Mouse (Mus musculus) left cerebral cortex, postnatal 10 days (tissue): ENCODE results near the gene Agt. TPM values are rescaled to one million over a fixed set of nuclear protein-coding genes. Genes with fewer than 3 reads are reported as not detected.

Experiments used
- DNase-seq, 2 experiments: peaks; one replicate each; pipeline ENCODE4 v3.0.0; 2021 to 2022; ENCODE audit warnings: low spot score in 2 of 2, mixed read lengths in 1 of 2; ENCODE audit errors: extremely low spot score in 1 of 2
- intact Hi-C: fragments of 180-260 bp; cut with DNase I; formaldehyde crosslinking; loops from one replicate; pipeline ENCODE4 v1.15.1; 2025
- total RNA-seq, 2 experiments: library from RNA; stranded (reverse); gene quantifications; 2 replicates each; pipeline ENCODE4 v1.2.3; 2021

Gene Agt
- 10 to 100 TPM; 10.4 to 20.5 TPM for total RNA-seq

- no peak for DNase-seq
- intact Hi-C loops = no loop called here
These were observed at the start of gene Agt for GRCm38 (mm10) chr8:124569593-124569992. Gene Agt, minus strand, starts transcription at chr8:124569706.

GRCm38 (mm10) chr8:124618252-124618651, 48.7 kb upstream of the Agt start:
- DNase-seq = no peak
- intact Hi-C loops = loop anchor here (5.0 kb wide), 1 partner anchor 44 kb away; the partner anchor contains the start of gene 2310022B05Rik

DNA sequence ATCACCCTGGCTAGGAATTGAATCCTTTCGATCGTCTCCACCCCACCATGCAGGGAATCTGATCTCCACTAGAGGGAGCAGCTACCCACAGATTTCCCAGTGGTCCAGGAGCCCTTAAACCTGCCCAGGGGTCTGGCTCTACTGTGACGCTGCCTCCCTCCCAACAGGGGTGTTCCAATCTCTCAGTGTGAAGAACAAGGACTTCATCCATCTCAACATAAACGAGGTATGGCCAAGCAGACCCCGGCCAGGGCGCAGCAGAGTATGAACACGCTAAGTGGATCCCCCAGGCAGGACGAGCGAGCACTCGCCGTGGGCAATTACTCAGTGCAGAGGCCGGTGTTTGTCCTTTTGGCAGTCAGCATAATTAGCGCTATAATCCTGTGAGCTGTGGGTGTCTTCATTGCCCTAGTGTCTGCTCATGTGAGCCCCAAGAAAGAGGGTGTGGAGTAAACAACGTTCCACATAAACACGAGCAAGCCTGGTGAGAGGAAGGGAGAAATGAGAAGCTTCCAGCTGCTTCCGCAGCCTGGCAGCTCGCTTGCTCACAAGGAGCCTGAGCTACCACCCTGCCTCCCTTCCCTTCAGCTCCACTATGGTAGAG, 47.9 kb upstream of the Agt start:
- intact Hi-C loops = loop anchor here (1.0 to 5.0 kb wide), 2 partner anchors 45 to 60 kb away; partner anchors contain the start of gene 2310022B05Rik
- DNase-seq = peak; percentile 79 to 88

DNA sequence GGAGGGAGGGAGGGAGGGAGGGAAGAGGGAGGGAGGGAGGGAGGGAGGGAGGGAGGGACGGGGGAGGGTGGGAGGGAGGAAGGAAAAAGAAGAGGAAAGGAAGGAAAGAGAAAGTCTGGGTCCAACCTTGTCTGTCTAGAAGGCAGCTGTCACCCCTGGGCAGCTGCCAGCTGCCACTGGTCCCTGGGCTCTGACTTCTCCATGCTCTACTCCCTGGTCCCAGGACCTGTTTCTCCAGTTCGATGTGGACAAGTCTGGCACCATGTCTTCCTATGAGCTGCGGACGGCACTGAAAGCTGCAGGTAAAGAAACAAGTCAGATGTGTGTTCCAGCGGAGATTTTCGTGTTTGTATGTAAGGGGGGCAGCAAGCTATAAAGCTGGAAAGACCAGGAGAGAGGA, 44.8 kb upstream of the Agt start:
- intact Hi-C loops = no loop called here
- DNase-seq = peak in 1 of 2 experiments; percentile 17

DNA sequence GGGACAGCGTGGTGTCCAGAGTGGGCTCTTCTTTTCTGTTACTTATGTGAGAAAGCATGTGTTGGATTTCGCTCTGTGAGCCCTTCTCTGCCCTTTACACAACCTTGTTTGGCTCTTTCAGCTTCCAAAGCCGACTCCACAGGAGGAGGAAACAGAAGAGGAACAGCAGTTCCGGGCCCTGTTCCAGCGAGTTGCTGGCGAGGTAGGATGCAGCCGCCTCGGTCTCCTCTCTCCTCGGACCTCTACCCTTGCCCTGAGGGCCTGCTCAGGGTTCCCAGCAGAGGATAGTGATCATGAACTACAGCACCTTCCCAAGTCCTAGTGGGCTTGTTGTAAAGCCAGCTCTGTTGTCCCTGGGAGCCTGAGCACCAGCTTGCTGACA, 39.5 kb upstream of the Agt start:
- peak in 1 of 2 experiments; percentile 69 for DNase-seq
- intact Hi-C loops = no loop called here

DNA sequence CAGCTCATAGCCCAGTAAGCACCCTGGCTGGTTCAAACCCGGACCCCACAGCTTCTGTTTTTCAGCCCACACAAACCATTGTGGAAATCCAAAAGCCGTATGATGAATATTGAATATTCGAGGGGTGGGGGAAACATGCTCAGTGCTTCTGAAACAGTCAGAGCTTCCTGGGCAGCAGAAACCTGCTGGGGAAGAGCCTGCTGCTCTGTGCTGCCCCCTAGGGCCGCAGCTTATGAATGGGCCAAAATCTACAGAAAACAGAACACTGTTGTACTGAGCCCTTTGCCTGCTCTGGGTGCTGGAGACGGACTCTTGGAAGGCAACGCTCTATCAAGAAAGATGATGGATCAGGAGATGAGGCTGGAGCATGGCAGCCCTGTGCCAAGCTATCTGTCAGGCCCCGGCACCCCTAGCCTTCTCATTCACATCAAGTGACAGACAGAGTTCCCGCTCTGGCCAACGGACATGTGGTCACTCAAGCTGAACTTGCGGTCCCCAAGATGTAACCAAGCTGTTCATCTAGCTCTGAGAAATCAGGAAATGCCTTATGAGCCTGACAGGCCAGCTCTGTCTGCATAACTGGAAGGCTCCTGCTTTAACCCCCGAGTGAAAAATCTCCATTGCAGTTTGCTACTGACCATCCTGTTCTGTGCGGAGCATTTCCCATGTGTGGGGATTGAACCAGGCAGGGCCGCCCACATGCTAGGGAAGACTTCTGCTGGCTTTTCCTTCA, 38.9 kb upstream of the Agt start:
- intact Hi-C loops = no loop called here
- peak in 1 of 2 experiments; percentile 47 for DNase-seq

GRCm38 (mm10) chr8:124604066-124604465, 34.6 kb upstream of the Agt start:
- intact Hi-C loops = no loop called here

GRCm38 (mm10) chr8:124589393-124589792, 19.9 kb upstream of the Agt start:
- DNase-seq = peak in 1 of 2 experiments; percentile 5
- intact Hi-C loops = no loop called here

More at GRCm38 (mm10) chr8:124604066-124604465, 34.6 kb upstream of the Agt start:
- peak in 1 of 2 experiments; percentile 27 for DNase-seq

DNA sequence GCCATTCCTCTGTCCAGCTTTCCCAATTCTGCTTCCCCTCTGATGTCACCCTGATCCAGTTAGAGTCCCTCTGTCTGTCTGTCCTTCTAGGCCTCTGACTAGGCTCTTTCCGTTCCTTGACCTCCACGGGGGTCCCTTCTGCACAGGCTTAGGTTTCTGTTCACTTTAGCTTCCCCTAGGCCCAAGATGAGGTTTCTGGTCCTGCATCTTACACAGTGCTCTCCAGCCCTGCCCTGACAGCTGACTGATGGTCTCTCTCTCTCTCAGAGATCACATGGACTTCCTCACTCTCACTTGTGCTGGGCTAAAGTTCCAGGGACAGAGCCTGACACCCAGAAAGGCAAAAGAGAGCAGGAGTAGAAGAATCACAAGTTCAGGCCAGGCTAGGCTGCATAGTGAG, 17.1 kb upstream of the Agt start:
- peak in 1 of 2 experiments; percentile 2 for DNase-seq
- intact Hi-C loops = no loop called here

- peak in 1 of 2 experiments; percentile 30 for DNase-seq
- intact Hi-C loops = no loop called here
These were observed 16.4 kb upstream of the Agt start for GRCm38 (mm10) chr8:124585718-124586425.

GRCm38 (mm10) chr8:124576751-124577150, 7.2 kb upstream of the Agt start:
- DNase-seq = peak in 1 of 2 experiments; percentile 12
- intact Hi-C loops = no loop called here

- peak in 1 of 2 experiments; percentile 18 for DNase-seq
- intact Hi-C loops = no loop called here
These were observed 6.3 kb upstream of the Agt start, which contains the start of gene Capn9 for GRCm38 (mm10) chr8:124575811-124576210. Gene Capn9, plus strand, starts transcription at chr8:124576111.

DNA sequence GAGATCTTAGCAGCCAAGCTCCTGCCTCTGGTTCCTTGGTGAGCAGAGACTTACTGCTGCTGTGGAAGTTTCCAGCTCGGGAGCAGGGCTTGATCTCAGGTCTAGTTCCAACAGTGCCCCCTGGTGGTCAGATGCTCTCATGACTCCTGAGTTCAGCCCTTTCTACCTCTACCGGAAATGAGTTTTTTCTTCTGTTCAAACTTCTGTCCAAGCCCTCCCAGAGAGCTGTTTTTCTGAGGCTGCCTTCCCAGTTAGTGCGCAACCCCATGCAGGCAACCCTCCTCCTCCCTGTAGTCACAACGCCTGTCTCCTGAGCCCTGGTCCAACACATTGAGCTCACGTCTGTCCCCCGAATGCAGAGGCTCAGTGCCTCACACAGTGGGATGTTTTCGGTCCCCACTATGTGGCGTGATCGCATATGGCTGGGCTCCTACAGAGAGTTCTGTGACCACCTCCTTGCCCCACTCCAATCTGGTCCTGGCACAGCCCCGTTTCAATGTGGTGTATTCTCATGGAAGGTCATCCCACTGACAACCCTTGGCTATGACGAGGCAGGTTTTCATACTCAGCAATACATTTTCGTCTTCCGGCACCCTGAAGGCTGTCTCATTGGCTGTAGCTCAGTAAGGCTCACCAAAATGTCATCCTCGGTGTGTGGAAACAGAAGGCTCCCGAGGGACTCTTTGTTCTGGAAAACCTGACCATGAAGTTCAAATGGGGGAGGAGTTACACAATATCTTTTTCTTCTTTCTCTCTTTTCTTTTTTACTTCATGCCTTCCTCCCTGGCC, 4.2 kb upstream of the Agt start:
- intact Hi-C loops = no loop called here
- DNase-seq = peak; percentile 85 to 91

DNA sequence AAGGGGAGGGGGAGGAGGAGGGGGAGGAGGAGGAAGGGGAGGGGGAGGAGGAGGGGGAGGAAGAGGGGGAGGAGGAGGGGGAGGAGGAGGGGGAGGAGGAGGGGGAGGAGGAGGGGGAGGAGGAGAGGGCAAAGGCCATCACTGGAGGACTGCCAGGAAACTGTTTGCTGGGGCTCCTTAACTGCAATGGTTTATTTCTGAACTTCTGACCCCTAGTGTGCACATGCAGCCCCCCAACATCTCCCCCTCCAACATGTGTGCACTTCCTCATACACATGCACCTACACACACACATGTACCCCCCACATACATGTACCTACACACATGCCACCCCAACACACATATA, 2.9 kb upstream of the Agt start:
- DNase-seq = no peak
- intact Hi-C loops = no loop called here

DNA sequence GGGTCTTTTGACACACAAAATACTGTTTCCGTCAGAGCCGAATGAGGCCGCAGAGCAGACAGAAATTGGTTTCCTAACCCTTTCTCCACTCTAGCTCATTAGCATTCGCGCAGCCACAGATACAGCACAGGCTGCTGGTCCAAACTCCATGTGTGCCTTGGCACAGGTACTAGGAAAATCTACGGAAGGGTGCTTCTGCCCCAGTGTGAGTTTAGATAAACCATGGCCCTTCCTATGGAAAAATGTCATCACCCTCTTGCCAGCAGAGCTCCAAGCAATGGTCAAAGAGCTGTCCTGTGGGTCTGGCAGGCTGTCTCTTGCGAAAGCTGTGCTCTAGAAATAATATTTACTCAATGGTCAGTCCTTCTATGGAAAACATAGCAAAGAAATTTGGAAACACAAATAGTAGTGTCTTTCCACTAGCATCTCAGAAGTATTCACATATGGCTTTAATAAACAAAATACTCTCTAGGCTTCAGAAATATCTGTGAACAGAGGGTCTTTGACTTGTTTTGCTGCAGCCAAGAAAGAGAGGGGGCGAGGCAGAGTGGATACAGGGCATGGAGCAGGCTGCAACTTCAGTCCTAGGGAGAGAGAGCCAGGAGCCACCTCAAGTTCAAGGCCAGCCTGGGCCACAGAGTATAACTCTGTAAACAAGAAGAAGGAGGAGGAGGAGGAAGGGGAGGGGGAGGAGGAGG, 2.4 kb upstream of the Agt start:
- DNase-seq = no peak
- intact Hi-C loops = no loop called here

GRCm38 (mm10) chr8:124569100-124569499, 406 bp downstream of the Agt start:
- DNase-seq = peak in 1 of 2 experiments; percentile 37
- intact Hi-C loops = no loop called here

DNA sequence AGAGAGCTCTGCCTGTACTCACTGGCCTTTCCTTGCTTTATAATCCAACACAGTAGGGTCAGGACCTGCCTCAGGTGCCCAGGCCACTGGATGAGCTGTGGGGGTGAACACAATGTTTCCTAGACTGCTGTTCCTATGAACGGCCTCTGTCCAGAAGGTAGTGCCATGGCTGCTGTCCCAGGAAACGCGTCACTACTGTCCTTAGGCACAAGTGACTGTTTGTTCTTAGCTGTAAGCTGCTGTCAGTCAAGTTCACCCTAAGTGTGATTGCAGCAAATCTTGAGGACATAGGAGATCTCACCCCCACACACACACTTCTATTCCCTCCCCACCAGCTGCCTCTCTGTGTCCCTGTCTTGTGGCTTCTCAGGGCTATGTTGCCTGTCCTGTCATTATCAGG, 1.9 kb downstream of the Agt start:
- intact Hi-C loops = no loop called here
- no peak for DNase-seq

GRCm38 (mm10) chr8:124567126-124567525, 2.4 kb downstream of the Agt start:
- DNase-seq = no peak
- intact Hi-C loops = no loop called here
